Mouse (Mus musculus): Measurements from ENCODE around the gene Mrpl18.
"Not testable (repeated sequence)": the region's sequence is repeated elsewhere in the genome, so short reads cannot be mapped to it uniquely, and the experiment has no call there.

Mrpl18 gene

DNA sequence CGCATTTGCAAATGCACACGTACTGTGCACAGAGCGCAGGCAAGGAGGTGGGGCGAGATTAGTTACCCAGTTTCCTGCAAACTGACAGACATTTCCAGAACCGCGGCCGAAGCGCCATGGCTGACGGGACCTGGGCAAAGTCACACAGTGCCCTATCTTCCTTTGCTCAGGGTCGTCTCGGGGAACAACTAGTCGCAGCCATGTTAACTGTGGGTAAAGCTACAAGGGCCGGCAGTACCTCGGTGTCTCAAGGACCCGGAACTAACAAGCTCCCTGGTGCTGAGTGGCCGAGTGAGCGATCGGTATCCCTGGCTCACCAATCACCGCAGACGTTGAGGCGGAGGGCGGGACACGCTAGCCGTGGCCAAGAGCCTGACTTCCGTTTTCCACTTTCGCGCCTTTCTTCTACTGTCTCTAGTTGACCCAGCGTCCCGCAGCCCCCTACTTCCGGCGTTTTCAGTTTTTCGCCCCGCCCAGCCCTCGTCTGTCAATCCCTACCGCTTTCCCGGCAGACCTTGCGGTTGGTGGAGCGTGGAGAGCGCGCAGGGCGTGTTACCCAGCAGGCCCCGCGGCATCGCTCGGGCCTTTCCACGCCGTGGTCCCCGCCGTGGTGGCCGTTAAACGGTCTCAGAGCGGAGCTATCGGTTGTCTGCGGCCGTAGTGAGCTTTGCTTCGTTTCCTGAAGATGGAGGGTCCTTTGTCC lies at the start of gene Mrpl18:
Gene Mrpl18, minus strand, starts transcription at position 465 of the 703 bp plus-strand sequence.
- in situ Hi-C loops (cut with MboI, MseI) = no loop called here

DNA sequence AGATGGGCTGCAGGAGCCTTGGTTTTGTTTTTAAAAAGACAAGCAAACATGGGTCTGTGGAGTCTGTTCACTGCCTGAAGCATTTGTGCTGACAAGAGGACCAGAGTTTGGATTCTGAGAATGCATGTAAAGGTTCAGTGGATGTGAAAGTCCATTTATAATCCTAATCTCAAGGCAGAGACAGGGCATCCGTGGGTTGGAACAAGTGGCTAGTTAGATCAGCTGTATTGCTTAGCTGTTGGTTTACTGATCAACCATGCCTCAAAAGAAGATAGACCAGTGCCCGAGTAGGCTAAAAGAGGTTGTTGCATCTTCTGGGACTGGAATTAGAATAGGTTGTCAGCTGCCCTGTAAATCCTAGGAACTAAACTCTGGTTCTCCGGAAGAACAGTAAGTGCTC lies 47.3 kb upstream of the Mrpl18 start:
- in situ Hi-C loops (cut with MboI, MseI) = loop anchor here (5.0 to 25.0 kb wide), 2 partner anchors 41 to 1999 kb away; partner anchors contain the start of gene Phf10

DNA sequence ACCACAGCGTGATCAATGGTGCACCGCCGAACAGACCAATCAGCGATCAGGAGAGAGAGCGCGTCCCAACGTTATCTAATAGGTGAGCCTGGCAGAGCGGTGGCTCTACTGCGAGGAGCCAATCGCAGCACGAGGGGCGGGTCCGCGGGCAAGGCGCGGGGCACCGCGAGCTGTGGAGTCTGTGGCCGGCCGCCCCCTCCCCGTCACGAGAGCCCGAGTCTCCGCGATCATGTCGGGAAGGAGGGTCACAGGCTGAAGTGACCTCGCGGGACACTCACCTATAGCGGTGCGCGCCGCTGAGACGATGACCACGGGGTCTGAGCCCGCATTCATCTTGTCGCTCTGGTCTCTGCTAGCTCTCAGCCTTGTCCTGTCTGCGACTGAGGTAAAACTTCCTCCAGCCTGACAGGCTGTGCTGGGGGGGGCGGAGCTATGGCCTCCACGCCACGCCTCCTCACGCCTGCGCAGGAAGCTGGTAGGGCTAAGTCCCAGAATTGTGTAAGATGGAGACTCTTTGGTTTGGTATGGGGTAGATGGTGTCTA lies 44.3 kb upstream of the Mrpl18 start, which contains the start of gene Acat2:
Gene Acat2, minus strand, starts transcription at position 417 of the 543 bp plus-strand sequence.
- in situ Hi-C loops (cut with MboI, MseI) = loop anchor here (5.0 to 25.0 kb wide), 2 partner anchors 38 to 2002 kb away; partner anchors contain the start of gene Phf10

DNA sequence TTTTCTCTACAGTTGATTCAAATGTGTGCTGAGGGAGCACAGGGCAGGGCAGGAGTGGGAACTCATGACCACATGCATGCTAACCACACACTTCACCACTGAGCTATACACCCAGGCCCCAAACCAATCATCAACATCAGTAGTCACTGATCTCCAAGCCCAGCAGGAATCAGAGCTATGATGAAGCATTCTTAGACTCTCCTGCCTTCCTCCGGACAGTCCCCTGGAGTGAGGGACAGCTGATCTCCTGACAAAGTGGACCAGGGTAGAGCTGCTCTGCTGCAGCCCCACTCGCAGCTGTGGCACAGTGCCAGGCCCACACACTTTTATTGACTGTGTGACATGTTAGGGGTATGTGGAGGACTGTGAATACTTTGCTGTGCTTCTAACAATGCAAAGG lies 43.2 kb upstream of the Mrpl18 start:
- in situ Hi-C loops (cut with MboI, MseI) = loop anchor here (25.0 kb wide), 1 partner anchor 2003 kb away; the partner anchor contains the start of gene Phf10

DNA sequence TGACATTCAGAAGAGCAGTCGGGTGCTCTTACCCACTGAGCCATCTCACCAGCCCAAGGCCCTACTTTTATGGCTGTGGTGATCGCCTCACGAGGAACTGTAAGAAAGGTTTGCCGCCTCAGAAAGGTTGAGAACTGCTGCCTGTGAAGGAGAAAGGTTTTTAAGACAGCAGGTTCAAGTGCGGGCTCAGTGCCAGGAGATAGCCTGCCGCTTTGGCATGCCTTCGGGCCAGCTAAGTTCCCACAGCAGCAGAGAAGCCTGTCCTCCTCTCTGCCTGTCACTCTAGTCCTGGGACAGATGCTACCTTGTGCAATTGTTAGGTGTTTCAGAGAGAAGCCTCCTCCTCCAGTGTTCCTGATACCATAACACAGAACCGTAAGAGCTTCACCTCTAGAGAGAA lies 40.5 kb upstream of the Mrpl18 start:
- in situ Hi-C loops (cut with MboI, MseI) = loop anchor here (25.0 kb wide), 1 partner anchor 2006 kb away; the partner anchor contains the start of gene Phf10

DNA sequence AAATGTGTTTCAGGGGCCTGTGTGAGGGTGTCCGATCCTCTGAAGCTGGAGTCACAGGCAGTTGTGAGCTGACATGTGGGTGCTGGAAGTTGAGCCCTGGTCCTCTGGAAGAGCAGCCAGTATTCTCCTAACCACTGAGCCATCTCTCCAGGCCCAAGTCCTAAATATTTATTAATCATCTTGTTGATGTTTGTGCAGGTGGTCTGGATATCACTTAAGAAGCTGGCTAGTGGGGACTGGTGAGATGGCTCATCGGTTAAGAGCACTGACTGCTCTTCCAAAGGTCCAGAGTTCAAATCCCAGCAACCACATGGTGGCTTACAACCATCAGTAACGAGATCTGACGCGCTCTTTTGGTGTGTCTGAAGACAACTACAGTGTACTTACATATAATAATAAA lies 33.5 kb upstream of the Mrpl18 start:
- in situ Hi-C loops (cut with MboI, MseI) = loop anchor here (25.0 kb wide), 1 partner anchor 2013 kb away; the partner anchor contains the start of gene Phf10

DNA sequence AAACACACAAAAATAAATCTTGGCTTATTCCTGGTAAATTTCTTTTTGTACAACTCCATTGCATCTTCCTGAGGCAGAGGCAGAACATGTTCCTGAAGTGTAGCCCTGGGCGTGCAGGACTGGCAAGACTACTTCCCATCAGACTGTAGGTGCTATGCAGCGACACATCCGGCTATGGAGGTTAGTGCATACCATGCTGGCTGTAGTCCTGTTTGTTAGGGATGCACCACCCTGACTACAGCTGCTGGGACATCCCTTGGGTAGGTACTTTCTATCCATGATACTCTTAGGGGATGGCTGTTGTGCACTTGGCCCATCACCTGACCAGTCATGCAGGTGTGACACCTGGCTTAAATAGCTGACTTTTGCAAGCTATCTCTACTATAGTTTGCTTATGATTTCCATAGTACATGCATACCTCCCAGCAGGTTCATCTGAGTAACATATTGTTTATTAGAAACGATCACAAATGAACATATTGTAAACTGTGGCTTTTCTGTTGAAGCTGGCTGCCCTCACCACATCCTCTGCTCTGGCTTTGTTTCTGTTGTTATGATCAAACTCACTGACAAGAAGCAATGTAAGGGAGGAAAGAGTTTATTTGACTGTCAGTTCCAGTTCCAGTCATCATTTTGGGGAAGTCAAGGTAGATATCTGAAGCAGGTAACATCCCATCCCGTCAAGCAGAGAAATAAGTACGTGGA lies 26.5 kb upstream of the Mrpl18 start:
- in situ Hi-C loops (cut with MboI, MseI) = no loop called here

DNA sequence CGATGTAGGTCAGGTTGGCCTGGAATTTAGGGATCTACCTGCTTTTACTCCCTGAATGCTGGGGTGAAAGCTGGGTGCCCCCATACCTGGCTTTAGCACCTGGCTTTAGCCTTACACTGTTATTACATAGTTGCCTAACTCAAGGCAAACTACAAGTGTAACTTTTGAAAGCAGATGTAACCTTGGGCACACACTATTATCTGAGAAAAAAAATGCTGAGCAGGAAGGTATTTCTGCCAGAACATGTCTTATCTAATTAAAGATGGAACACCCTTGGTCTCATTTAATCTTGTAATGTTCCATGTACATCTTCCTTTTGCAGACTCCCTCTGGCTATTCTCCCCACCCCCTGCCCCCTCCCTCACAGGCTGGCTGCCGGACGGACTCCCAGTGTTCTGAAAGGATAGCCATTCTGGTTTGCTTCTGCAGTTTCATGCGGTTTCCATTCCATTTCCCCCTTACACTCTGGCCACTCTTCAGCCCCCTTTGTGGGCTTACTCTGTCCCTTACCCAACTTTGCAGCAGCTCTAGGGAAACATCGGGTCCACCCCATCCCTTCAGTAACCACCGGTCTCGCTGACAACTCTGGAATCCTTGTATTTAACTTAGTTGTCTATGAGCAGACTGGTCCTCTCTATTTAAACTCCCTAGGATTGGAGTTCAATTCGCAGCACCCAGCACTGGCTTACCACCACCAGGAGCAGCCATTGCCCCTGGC lies 25.6 kb upstream of the Mrpl18 start:
- in situ Hi-C loops (cut with MboI, MseI) = no loop called here

DNA sequence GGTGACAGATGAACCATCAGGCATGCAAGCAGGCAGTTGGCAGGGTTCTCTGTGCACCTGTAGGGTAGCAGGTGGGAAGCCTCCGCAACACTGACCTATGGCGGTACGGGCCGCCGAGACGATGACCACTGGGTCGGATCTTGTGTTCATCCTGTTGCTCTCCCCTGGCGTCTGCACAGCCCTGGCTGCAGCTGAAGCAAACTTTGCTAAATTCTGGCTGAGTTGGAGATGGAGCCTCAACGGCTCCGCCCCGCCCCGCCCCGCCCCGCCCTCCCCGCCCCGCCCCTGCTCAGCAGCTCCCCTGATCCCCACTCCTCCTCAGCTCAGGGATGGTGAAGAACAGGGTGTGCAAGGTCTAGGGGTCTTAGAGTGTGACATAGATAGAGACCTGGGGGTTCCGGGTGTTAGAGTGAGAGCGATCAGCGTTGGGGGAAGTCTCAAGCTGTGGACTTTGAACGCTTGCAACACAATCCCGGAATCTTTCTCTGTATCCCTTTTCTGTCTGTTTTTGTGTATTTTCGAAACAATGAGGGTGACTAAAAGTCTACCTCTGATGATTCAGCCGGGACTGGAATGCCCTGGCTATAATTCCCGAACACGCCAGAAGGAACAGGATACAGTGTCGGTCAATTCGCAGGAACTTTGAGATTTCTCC lies 24.1 kb upstream of the Mrpl18 start, which contains the start of gene Acat3:
Gene Acat3, minus strand, starts transcription at position 450 of the 655 bp plus-strand sequence.
- in situ Hi-C loops (cut with MboI, MseI) = no loop called here

DNA sequence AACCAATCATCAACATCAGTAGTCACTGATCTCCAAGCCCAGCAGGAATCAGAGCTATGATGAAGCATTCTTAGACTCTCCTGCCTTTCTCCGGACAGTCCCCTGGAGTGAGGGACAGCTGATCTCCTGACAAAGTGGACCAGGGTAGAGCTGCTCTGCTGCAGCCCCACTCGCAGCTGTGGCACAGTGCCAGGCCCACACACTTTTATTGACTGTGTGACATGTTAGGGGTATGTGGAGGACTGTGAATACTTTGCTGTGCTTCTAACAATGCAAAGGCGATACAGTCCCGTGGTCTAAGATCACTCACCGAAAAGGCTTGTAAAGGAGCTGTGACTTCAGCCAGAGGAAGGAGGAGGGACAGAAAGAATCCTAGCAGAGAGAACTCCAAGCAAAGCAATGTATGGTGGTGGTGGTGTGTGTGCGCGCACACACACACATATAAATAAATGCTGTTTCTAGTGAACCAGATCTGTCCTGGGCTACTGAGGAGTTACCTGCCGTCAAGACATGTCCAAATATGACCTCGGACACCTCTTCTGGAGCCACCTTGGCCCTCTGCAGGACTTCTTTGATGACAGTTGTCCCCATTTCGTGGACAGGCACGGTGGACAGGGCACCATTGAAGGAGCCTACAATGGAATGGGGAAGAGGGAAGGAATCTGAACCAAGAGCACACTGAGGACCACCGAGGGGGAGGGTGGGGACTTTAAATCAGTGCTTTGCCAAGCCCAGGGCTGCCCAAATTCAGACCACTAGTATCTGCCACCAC lies 23.4 kb upstream of the Mrpl18 start:
- in situ Hi-C loops (cut with MboI, MseI) = not testable (repeated sequence)

DNA sequence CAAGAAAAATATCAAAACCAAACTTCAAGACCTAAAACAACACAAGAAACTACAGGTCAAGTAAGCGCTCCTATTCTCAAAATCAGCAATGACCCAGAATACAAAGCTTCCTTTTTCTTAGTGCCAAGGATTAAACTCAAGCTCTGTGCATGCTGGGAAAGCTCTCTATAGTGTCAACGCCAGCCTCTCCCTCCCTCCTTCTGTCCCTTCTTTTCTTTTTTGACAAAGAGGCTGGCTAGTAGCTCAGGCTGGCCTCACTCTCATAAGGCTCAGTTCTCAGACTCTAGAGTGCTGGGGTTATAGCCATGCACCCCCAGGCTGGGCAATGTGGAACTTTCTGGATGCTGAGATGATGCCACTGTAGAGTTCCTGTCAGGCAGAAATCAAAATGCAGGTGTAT lies 21.9 kb upstream of the Mrpl18 start:
- in situ Hi-C loops (cut with MboI, MseI) = no loop called here

DNA sequence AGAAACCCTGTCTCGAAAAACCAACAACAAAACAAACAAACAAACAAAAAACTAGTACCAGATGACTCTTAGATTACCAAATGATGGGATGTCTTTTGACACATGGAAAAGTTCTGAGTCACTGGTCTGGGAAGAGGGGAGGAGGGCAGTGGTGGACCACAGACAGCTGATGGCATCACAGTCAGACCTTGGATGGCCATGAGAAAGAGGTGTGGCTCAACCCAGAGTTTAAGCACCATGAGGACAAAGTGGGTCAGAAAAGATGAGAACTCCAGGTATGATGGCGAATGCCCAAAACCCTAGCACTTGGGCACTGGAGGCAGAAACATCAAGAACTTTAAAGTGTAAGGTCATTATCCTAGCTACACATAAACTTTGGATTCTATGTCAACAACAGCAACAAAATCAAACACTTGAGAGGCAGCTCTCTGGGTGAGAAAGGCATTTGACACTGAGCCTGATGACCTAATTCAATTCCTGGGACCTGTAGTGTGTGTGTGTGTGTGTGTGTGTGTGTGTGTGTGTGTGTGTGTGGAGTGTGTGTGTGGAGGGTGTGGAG lies 21.3 kb upstream of the Mrpl18 start:
- in situ Hi-C loops (cut with MboI, MseI) = no loop called here

DNA sequence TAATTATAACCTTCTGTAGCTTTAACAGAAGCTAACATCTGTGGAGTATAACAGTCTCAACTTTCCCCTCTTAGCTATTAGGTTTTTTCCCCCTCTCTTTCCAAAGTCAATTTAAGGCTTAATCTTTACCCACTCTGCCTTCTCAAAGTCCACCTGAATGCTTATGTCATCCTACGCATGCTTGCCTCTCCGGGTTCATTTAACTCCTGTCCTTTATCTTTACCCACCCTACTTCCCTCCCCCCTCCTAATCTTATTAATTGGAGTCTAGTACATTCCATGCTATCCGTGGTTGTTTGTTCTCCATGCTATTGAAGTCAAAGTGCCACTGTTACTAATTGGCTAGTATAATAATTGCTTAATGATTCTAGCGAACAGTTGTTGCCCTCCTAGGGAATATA lies 19.6 kb upstream of the Mrpl18 start:
- in situ Hi-C loops (cut with MboI, MseI) = no loop called here

DNA sequence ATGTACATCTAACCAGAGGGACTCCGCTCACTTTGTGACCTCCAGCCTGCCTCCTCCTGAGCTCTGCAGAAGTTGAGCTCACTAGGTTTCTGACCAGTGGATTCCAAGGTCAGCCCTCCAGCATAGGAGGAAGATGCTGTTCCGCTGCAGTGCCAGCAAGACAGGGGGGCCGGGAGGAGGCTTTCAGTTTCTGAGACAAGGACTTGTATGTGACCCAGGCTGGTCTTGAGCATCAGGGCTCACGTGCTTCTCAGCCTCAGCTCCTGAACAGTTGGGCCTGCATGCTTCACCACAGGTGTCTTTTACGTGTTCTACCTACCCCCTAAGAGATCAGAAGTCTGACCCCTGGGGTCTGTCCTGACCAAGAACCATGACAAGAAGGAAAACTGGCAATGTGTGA lies 15.4 kb upstream of the Mrpl18 start:
- in situ Hi-C loops (cut with MboI, MseI) = not testable (repeated sequence)

DNA sequence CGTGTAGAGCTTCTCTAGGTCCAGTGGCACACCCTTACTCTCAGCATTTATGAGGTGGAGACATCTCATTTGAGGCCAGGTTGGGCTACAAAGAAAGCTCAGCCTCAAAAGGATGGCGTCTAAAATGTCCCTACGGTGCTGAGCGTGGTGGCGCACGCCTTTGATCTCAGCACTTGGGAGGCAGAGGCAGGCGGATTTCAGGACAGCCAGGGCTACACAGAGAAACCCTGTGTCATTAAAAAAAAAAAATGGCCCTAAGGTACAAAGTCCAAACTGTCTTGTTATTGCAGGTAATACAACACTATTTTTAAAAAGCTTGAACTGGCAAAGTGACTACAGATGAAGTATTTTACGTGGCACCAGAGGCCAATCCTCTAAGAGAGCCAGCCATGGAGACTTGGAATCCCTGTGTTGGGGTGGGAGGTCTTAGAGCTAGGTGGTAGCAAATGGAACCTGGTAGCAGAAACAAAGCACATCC lies 9.6 kb upstream of the Mrpl18 start:
- in situ Hi-C loops (cut with MboI, MseI) = no loop called here

DNA sequence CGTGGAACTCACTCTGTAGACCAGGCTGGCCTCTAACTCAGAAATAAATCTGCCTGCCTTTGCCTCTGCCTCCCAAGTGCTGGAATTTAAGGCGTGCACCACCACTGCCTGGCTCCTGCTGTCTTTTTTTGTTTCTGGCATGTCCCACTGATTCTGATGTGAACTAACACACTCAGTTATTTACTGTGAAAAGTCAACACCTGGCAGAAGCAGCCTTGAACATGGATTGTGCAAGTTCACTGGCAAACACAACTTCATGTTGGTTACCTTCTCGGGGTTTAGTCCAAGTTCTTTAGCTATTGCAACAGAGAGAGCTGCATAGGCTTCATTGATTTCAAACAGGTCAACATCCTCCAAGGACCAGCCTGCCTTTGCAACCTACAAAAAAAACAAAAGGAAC lies 8.9 kb upstream of the Mrpl18 start:
- in situ Hi-C loops (cut with MboI, MseI) = no loop called here

DNA sequence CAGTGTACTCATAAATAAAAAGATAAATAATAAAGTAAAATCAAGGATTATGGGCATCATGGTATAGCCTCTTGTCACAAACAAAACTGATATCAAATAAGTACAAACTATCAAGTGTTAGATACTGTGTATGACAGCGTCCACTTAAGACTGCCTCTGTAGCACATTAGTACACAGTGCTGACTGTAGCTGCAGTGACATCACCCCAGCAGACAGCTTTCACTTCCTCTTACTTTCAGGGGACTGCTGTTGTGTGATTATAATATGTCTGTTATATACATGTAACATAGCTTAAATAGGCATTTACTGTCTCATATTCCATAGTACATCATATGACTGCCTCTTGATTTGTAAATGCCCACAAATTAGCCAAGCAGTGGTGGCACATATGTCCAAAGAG lies 4.9 kb upstream of the Mrpl18 start:
- in situ Hi-C loops (cut with MboI, MseI) = loop anchor here (5.0 kb wide), 1 partner anchor 41 kb away; the partner anchor contains the start of gene Acat2

DNA sequence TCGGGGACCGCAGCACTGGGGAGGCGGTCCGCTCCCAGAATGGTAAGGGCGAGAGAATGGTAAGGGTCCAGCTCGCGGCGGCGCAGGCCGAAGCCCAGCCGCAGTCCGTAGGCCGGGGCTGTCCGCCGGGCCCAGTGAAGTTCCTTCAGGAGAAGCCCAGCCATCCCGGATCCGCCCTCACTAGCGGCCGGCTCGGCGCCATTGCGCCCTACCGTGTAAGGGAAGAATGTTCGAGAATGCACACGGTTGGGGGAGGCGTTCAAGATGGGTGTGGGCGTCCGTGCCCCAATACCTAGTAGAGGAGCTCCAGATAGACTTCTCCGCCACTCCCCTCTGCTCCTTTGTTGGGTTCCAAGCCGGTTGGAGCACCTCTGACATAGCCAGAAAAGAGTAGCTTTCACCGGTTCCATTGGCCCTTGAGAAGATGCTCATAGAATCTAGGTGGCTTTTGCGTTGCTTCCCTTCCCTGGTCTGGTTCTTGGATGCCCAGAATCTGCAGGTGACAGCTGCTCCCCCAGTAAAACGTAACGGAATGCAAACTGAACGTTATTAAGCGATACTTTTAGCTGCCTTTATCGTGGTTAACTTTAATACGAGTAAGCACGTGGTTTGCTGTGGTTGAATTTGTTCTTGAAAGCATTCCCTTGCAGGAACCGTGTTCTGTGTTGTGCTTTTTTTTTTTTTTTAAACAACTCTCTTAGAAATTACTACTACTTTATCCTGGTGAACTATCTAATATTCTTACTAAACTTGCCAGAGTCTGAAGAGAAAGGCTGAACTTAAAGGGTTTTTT lies 639 bp upstream of the Mrpl18 start:
- in situ Hi-C loops (cut with MboI, MseI) = no loop called here

DNA sequence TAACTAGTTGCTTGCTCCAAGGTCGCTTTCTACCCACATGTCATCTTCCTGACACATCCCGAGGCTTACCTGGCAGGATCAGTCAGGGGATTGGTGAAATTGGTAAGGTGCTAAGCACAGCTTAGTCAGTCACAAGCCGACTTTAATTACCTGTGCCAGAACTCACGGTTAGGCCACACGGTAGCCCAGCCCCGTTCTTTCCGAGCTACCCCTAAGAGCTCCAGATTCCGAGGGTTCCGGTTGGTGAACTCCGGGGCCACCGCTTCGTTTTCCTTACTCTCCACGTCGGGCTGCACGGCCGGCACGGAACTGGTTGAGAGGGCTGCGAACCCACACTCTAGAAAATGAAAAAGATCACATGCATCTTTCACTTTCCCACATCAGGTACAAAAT lies 661 bp downstream of the Mrpl18 start, which contains the start of gene Tcp1:
Gene Tcp1, plus strand, starts transcription at position 214 of the 393 bp plus-strand sequence.
- in situ Hi-C loops (cut with MboI, MseI) = no loop called here
